ENCODE assay signal across 8 mouse cellular contexts in the genomic region with DNA sequence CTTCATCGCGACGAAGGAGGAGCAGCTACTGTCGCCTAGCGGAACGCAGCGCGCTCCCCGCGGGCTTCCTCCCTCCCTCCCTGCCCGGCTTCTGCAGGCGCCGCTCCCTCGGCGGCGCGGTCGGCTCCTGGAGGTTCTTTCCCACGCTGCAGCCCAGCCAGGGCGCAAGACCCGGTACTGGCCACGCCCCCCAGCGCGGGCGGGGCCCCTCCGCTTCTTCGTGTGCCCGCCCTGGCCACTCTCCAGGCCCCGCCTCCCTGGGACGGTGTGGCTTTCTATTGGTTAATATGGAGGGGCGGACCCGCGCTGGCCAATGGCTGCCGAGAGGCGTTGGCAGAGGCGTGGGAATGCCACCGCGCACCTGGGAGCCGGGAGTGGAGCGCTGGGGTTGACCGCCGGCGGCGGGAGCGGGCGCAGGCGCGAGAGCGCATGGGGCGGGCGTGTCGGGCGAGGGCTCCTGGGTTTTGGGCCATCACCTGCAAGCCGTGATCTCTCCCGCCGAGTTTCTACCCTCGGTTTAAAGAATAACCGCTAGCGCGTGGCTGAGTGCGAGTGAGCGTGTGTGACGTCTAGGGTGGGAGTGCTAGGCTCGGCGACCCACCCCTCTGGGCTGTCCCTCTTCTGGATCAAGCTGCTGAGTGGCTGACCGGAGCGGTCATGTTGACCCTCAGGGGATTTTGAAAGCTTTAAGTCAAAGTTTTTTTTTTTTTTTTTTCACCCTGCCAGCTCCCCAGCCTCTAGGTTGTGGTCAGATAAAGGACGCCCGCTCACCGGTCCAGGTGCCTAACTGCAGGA. TPM values are rescaled to one million over a fixed set of nuclear protein-coding genes. Genes with fewer than 3 reads are reported as not detected.
A peak's percentile ranks its signal among the peaks of the same experiment; 100 is the strongest.
DNase-seq lines count a peak whose midpoint lies in the region; ATAC-seq and TF ChIP-seq lines count a peak whose summit lies in the region.

A gene (minus strand): TSS at position 159 of the 795 bp plus-strand sequence.

- TF ChIP-seq EP300 in MEL (IDR thresholded peaks at IDR 0.05; ENCODE audit: low read depth in 1 of 2, low read length in 2 of 2): no peak

- peak within 1 kb of the TSS; percentile 33 to 49; a peak in 3 of 4 replicates for H3K4me3 ChIP-seq in MEL (ENCODE audit: control insufficient read depth in 1 of 2, insufficient read depth in 1 of 2, low read depth in 2 of 2, low read length in 2 of 2)
- H3K4me3 ChIP-seq in forebrain, postnatal 0 days (ENCODE audit: low read depth, low read length): peak within 1 kb of the TSS; percentile 73
- peak within 1 kb of the TSS; percentile 95 for H3K4me3 ChIP-seq in layer of hippocampus, adult 2 months
- peak within 1 kb of the TSS; percentile 75 for H3K4me3 ChIP-seq in lung, adult 2 months (replicated peaks; ENCODE audit: extremely low read depth, low read depth, low read length)
- H3K4me3 ChIP-seq in neural tube, embryonic 15.5 days (replicated peaks): peak within 1 kb of the TSS; percentile 73

- peaks cover 0 to 1% of the 10 kb centered on the region in 2 experiments; a peak in 2 of 4 replicates for H3K27me3 ChIP-seq in MEL (ENCODE audit: control insufficient read depth in 1 of 2, insufficient read depth in 2 of 2, low read length in 2 of 2)
- peaks cover 32% of the 10 kb centered on the region for H3K27me3 ChIP-seq in forebrain, postnatal 0 days (ENCODE audit: insufficient read depth, low read length)
- H3K27me3 ChIP-seq in neural tube, embryonic 15.5 days (replicated peaks): peaks cover 29% of the 10 kb centered on the region

- no peaks in the 10 kb centered on the region for H3K9me3 ChIP-seq in MEL (replicated peaks; ENCODE audit: insufficient read depth, low read length)
- H3K9me3 ChIP-seq in forebrain, postnatal 0 days (ENCODE audit: low read length): no peaks in the 10 kb centered on the region
- no peaks in the 10 kb centered on the region for H3K9me3 ChIP-seq in neural tube, embryonic 15.5 days (replicated peaks)

- peaks cover 0 to 3% of the 10 kb centered on the region in 2 experiments; a peak in 1 of 4 replicates for H3K36me3 ChIP-seq in MEL (ENCODE audit: control insufficient read depth in 1 of 2, insufficient read depth in 2 of 2, low read length in 2 of 2)
- no peaks in the 10 kb centered on the region for H3K36me3 ChIP-seq in forebrain, postnatal 0 days (ENCODE audit: insufficient read depth)
- H3K36me3 ChIP-seq in neural tube, embryonic 15.5 days: no peaks in the 10 kb centered on the region

- no peak within 1 kb of the TSS for H3K27ac ChIP-seq in MEL (ENCODE audit: control insufficient read depth, low read depth, low read length)
- H3K27ac ChIP-seq in forebrain, postnatal 0 days (ENCODE audit: low read depth, low read length): peak within 1 kb of the TSS; percentile 45; the same call in 1 of the 2 replicates
- peak within 1 kb of the TSS; percentile 85 for H3K27ac ChIP-seq in layer of hippocampus, adult 2 months
- H3K27ac ChIP-seq in neural tube, embryonic 15.5 days (replicated peaks): peak within 1 kb of the TSS; percentile 82

- peaks cover 0 to 7% of the 10 kb centered on the region in 2 experiments; a peak in 2 of 4 replicates for H3K4me1 ChIP-seq in MEL (ENCODE audit: control insufficient read depth in 1 of 2, insufficient read depth in 2 of 2, low read length in 2 of 2)
- H3K4me1 ChIP-seq in forebrain, postnatal 0 days (ENCODE audit: insufficient read depth): peaks cover 11% of the 10 kb centered on the region; the same call in 1 of the 2 replicates
- H3K4me1 ChIP-seq in lung, adult 2 months (ENCODE audit: control insufficient read depth, insufficient read depth, low read length): peaks cover 3% of the 10 kb centered on the region; the same call in 1 of the 2 replicates
- peaks cover 25% of the 10 kb centered on the region for H3K4me1 ChIP-seq in neural tube, embryonic 15.5 days

- no peak for TF ChIP-seq RAD21 in MEL (IDR thresholded peaks at IDR 0.05; ENCODE audit: low read depth, low read length)

- peak; percentile 93 for DNase-seq in MEL (ENCODE audit: low read depth, low spot score)
- DNase-seq in cerebellum, adult 8-10 months: peak; percentile 99
- DNase-seq in forebrain, postnatal 0 days: peak; percentile 97
- DNase-seq in heart, postnatal 36 days: peak; percentile 99
- peak; percentile 97 to 99 for DNase-seq in layer of hippocampus, adult 2 months (ENCODE audit: low spot score in 2 of 2)
- peak; percentile 99 for DNase-seq in lung, adult 2 months
- DNase-seq in testis, postnatal 10 days (ENCODE audit: low spot score): peak; percentile 99

- no peak for TF ChIP-seq POLR2A in MEL (IDR thresholded peaks at IDR 0.05; ENCODE audit: control insufficient read depth in 1 of 2, insufficient read depth in 1 of 2, low read depth in 1 of 2, low read length in 2 of 2, poor library complexity in 1 of 2)
- TF ChIP-seq POLR2A in lung, adult 2 months (IDR thresholded peaks at IDR 0.05; ENCODE audit: borderline replicate concordance, extremely low read depth, low read depth, low read length): peak; percentile 44; the same call in 1 of the 2 replicates

- intact Hi-C loops in heart, postnatal 36 days (cut with DNase I): loop anchor here (5.0 kb wide), 1 partner anchor 36 kb away; no protein-coding TSS in a partner anchor

- peak within 1 kb of the TSS; percentile 92 for H3K4me2 ChIP-seq in forebrain, postnatal 0 days (ENCODE audit: low read depth)
- peak within 1 kb of the TSS; percentile 82 for H3K4me2 ChIP-seq in neural tube, embryonic 15.5 days

- peak; percentile 98 for ATAC-seq in forebrain, postnatal 0 days
- ATAC-seq in neural tube, embryonic 15.5 days (ENCODE audit: low FRiP score): peak; percentile 99

- 2% methylated on average over 70 of the region's 70 CpGs for WGBS in forebrain, postnatal 0 days
- under 1% methylated on average over 70 of the region's 70 CpGs for WGBS in lung, adult 2 months
- under 1% methylated on average over 70 of the region's 70 CpGs for WGBS in neural tube, embryonic 15.5 days

- no peak for TF ChIP-seq CTCF in MEL (IDR thresholded peaks at IDR 0.05 in 2 of 3, conservative IDR thresholded peaks at IDR 0.05 in 1 of 3; ENCODE audit: control insufficient read depth in 1 of 3, insufficient read depth in 1 of 3, low read depth in 2 of 3, low read length in 3 of 3, poor library complexity in 1 of 3, severe bottlenecking in 1 of 3)
- TF ChIP-seq CTCF in forebrain, postnatal 0 days (IDR thresholded peaks at IDR 0.05; ENCODE audit: low read depth): no peak; the same call in 1 of the 2 replicates
- peak; percentile 53 for TF ChIP-seq CTCF in layer of hippocampus, adult 2 months (conservative IDR thresholded peaks at IDR 0.05)
- no peak for TF ChIP-seq CTCF in lung, adult 2 months (IDR thresholded peaks at IDR 0.05; ENCODE audit: insufficient read depth, low read length)

- H3K9ac ChIP-seq in MEL (ENCODE audit: control insufficient read depth, low read depth, low read length, poor library complexity, severe bottlenecking): peak within 1 kb of the TSS; percentile 35; the same call in 1 of the 2 replicates
- H3K9ac ChIP-seq in forebrain, postnatal 0 days: peak within 1 kb of the TSS; percentile 53
- H3K9ac ChIP-seq in neural tube, embryonic 15.5 days (replicated peaks): peak within 1 kb of the TSS; percentile 56

- no peaks in the 10 kb centered on the region for H3K79me2 ChIP-seq in MEL (ENCODE audit: control insufficient read depth, insufficient read depth, low read length, poor library complexity)

TF ChIP-seq in MEL, 35 proteins besides CTCF, POLR2A, EP300 and RAD21:
- TF ChIP-seq MAX (IDR thresholded peaks at IDR 0.05; ENCODE audit: low read length) (peak; percentile 88), POLR2AphosphoS2 (IDR thresholded peaks at IDR 0.05; ENCODE audit: low read length) (no peak), MAFK (IDR thresholded peaks at IDR 0.05; ENCODE audit: borderline replicate concordance, low read depth, low read length) (no peak), SIN3A (IDR thresholded peaks at IDR 0.05; ENCODE audit: low read length) (peak; percentile 48; the same call in 1 of the 2 replicates), MXI1 (IDR thresholded peaks at IDR 0.05; ENCODE audit: low read depth, low read length) (peak; percentile 54; the same call in 1 of the 2 replicates), CHD1 (IDR thresholded peaks at IDR 0.05; ENCODE audit: low read depth, low read length) (no peak), ZMIZ1 (IDR thresholded peaks at IDR 0.05; ENCODE audit: low read depth, low read length) (no peak), MEF2A (IDR thresholded peaks at IDR 0.05; ENCODE audit: extremely low read depth, insufficient replicate concordance, low read depth, low read length, poor library complexity, severe bottlenecking) (no peak), RCOR1 (IDR thresholded peaks at IDR 0.05; ENCODE audit: low read depth, low read length) (peak; percentile 14; the same call in 1 of the 2 replicates), HCFC1 (IDR thresholded peaks at IDR 0.05; ENCODE audit: low read depth, low read length) (no peak; the same call in 1 of the 2 replicates), MAZ (IDR thresholded peaks at IDR 0.05; ENCODE audit: low read depth, low read length) (peak; percentile 84; the same call in 1 of the 2 replicates), MYB (IDR thresholded peaks at IDR 0.05; ENCODE audit: low read depth, low read length) (no peak), NRF1 (IDR thresholded peaks at IDR 0.05; ENCODE audit: insufficient read depth, low read depth, low read length, poor library complexity, severe bottlenecking) (peak; percentile 70)

RNA-seq across cellular contexts. Expression of the gene that starts here (rescaled TPM):
- total RNA-seq in MEL (2012; rRNA removed): 0.08 TPM in 1 of 2 replicates, not detected in the other
- polyA plus RNA-seq in MEL (2012; ENCODE audit: insufficient read depth in 1 of 2, insufficient read length in 2 of 2, low read depth in 1 of 2, low replicate concordance in 2 of 2, missing spikeins in 1 of 2): not detected
- total RNA-seq in forebrain, postnatal 0 days (2014; rRNA removed): 5.5 and 7.7 TPM in 2 replicates
- polyA plus RNA-seq in forebrain, postnatal 0 days (2015; fragmentation: Nextera tagmentation; extraction: Ambion mirVana): 2.0 and 2.7 TPM in 2 replicates
- total RNA-seq in heart, postnatal 36 days (2021): 1 to 10 TPM; 6.2 to 6.7 TPM
- total RNA-seq in layer of hippocampus, adult 2 months (2021): 1 to 10 TPM; 5.4 to 7.4 TPM
- polyA plus RNA-seq in lung, adult 2 months (2012; rRNA removed): 7.3 and 8.5 TPM in 2 replicates
- 9.8 and 11.3 TPM in 2 replicates for polyA plus RNA-seq in neural tube, embryonic 15.5 days (2015; fragmentation: Nextera tagmentation; extraction: Ambion mirVana)

Comparison
In these comparisons a context has a peak if more than half of its experiments do, and no peak if none do; other contexts are left out.
1. Peak in DNase-seq, H3K4me3 ChIP-seq and H3K9ac ChIP-seq in MEL; RNA of the gene not detected or under 1 TPM.
2. H3K4me3 ChIP-seq: peak in every context shown above with its lines; median percentile 95 in layer of hippocampus, adult 2 months; 75 in lung, adult 2 months; 73 in forebrain, postnatal 0 days; 73 in neural tube, embryonic 15.5 days; 41 in MEL.